Mouse (Mus musculus): ENCODE results near the gene Lrrc14b. TPM values are rescaled to one million over a fixed set of nuclear protein-coding genes. Genes with fewer than 3 reads are reported as not detected.

The Lrrc14b gene
- total RNA-seq, 4 experiments from 2014 or later: 0.41 to 0.43 TPM; not detected in 2

Small RNA genes within 50 kb of the gene (microRNA-seq; reads per million reads assigned to microRNA genes)
- 0 reads per million in 2 experiments for gene Mir692-3

Other genes with a start within 250 kb of the Lrrc14b start
- 1 to 10 TPM; 1.4 to 2.4 (median 1.8) TPM for gene Slc9a3, start 242.5 kb downstream of the Lrrc14b start, total RNA-seq (2022)
- 10 to 100 TPM; 65.6 to 78.6 (median 73.8) TPM for gene Exoc3, start 155.3 kb downstream of the Lrrc14b start, total RNA-seq (2022)
- gene Ahrr, start 71.7 kb downstream of the Lrrc14b start, total RNA-seq (2022): 1 to 10 TPM in 1 of 4 experiments, under 1 TPM in 3; 0.67 to 1.4 (median 0.81) TPM
- gene Pdcd6, start 46.4 kb downstream of the Lrrc14b start, total RNA-seq (2022): 10 to 100 TPM; 64.8 to 75.6 (median 72.1) TPM
- 100 to 1,000 TPM; 336 to 349 (median 340) TPM for gene Sdha, start 13.7 kb downstream of the Lrrc14b start, total RNA-seq (2022)
- 100 to 1,000 TPM in 1 of 4 experiments, 10 to 100 TPM in 3; 73.7 to 101 (median 82.6) TPM for gene Ccdc127, start 13.7 kb downstream of the Lrrc14b start, total RNA-seq (2022)
- gene Zfp72, start 26.8 kb upstream of the Lrrc14b start, total RNA-seq (2022): 1 to 10 TPM; 4.0 to 6.5 (median 5.4) TPM
- gene Ftl1-ps1, start 35.7 kb upstream of the Lrrc14b start, total RNA-seq (2022): 100 to 1,000 TPM; 137 to 280 (median 208) TPM
- gene Zfp825, start 130.0 kb upstream of the Lrrc14b start, total RNA-seq (2022): 1 to 10 TPM; 3.9 to 7.5 (median 6.9) TPM

All from layer of hippocampus, adult 8-10 months (tissue).